Mouse (Mus musculus) cerebellum, adult (tissue): ENCODE data around the gene Spocd1.

Source experiments
- ATAC-seq: cut with Nextera tagmentation; 2 replicates; pipeline ENCODE4 v1.9.2; 2017; ENCODE audit warnings: mild to moderate bottlenecking, moderate library complexity, mixed read lengths; ENCODE audit not compliant: insufficient number of reproducible peaks, low FRiP score, low TSS enrichment

The Spocd1 gene

GRCm38 (mm10) chr4:129996015-129996414 lies 67.0 kb downstream of the Spocd1 start:
- no peak for ATAC-seq

DNA sequence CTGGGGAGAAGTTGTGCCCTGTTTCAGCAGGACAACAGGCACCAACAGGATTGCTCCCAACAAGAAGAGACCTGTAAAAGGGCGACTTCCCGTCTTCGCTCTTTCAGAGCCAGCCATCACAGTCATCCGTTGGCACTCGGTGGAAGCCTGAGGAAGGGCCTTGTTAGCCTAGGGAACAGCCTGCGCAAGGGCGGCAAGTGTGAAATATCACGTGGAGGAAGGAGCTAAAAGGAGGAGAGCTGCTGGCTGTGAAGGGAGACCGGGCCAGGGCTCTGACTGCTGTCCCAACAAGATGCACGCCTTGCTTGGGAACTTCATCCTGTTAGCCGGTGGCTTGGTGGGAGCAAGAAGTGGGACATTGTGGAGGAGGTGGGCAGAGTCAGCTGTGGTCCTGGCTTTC lies 69.1 kb downstream of the Spocd1 start:
- ATAC-seq: no peak

- no peak for ATAC-seq
These were observed 72.7 kb downstream of the Spocd1 start for GRCm38 (mm10) chr4:130001710-130002109.

- no peak for ATAC-seq
These were observed 73.1 kb downstream of the Spocd1 start for GRCm38 (mm10) chr4:130002157-130002556.

GRCm38 (mm10) chr4:130005593-130005992 lies 76.5 kb downstream of the Spocd1 start:
- ATAC-seq: no peak

GRCm38 (mm10) chr4:130006533-130006932 lies 77.5 kb downstream of the Spocd1 start:
- no peak for ATAC-seq
